Mouse (Mus musculus) layer of hippocampus, adult 9-11 months (tissue): ENCODE data around the gene Bloc1s3.
"Not testable (repeated sequence)": the region's sequence is repeated elsewhere in the genome, so short reads cannot be mapped to it uniquely, and the experiment has no call there.

Source experiments
- DNase-seq: peaks from one replicate; pipeline ENCODE4 v3.0.0; 2022

Gene Bloc1s3

GRCm38 (mm10) chr7:19512353-19512752 is 4.2 kb upstream of the Bloc1s3 start:
- DNase-seq = no peak

DNA sequence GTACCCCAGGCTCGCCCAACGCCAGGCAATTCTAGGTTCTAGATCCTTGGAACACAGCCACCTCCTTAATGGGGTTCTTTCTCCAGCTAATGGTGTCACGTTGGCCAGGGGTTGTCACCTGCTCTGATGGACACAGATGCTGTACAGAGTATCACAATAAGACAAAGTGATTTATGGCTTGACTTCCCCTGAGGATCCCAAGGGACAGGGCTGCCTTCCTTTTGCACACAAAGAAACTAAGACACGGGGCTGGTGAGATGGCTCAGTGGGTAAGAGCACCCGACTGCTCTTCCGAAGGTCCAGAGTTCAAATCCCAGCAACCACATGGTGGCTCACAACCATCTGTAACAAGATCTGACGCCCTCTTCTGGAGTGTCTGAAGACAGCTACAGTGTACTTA is 3.8 kb upstream of the Bloc1s3 start:
- DNase-seq = not testable (repeated sequence)

GRCm38 (mm10) chr7:19509786-19510185 is 1.6 kb upstream of the Bloc1s3 start:
- DNase-seq = no peak

GRCm38 (mm10) chr7:19508924-19509568 is 879 bp upstream of the Bloc1s3 start:
- no peak for DNase-seq

- DNase-seq = no peak
These were observed 570 bp downstream of the Bloc1s3 start for GRCm38 (mm10) chr7:19507612-19507981.

DNA sequence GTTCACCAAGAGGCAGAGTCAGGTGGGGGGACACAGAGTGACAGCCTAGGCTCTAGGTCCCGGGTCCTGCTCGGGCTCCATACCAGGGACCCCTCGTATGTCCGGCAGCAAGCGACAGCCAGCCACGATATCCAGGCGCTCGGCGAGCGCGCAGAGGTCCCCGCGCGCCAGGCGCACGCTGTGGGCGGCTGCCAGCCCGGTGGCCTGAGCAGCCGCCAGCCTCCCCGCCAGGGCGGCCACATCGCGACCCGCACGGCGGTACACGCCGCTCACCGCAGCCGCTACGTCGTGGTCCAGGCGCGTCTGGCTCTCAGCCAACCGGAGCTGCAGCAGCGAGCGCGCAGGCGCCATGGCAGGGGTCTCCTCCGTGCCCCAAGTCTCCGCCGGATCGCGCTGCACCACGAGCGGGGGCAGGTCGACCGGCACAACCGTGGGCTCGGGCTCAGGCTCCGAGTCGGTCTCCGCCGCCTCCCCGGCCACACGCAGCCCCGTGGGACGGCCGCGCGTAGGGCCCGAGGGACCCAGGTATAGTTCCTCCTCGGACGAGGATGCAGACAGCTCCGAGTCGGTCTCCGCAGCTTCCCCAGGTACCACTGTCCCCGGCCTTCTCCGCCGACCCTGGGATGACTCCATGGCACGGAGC is 1.1 kb downstream of the Bloc1s3 start:
- DNase-seq = no peak

GRCm38 (mm10) chr7:19506326-19506725 is 1.8 kb downstream of the Bloc1s3 start:
- DNase-seq = no peak

DNA sequence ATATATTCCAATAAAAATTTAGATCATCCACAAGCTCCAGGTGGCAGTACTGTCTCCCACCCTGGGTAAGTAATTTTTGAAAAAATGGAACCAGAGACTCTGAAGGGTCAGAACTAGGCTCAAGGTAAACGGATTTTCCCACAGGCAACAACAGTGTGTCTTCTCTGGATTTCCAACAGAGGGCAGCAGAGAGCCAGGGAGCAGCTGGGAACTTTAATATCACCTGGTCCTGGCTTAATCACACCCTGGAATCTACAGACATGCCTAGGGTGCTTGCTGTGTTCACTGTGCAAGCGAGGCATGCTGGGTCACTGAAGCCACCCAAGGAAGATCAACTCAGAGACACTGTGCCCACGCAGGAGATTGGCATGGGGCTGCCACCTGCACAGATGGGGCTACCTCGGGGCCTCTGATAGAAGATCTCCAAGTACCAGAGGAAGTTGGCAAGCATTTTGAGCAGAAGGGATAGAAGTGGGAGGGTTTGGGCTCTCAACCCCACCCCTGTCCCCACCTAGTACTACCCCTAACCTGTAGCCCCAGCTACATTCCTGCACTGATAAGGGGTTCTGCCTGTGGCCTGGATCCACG is 4.6 kb downstream of the Bloc1s3 start:
- no peak for DNase-seq

DNA sequence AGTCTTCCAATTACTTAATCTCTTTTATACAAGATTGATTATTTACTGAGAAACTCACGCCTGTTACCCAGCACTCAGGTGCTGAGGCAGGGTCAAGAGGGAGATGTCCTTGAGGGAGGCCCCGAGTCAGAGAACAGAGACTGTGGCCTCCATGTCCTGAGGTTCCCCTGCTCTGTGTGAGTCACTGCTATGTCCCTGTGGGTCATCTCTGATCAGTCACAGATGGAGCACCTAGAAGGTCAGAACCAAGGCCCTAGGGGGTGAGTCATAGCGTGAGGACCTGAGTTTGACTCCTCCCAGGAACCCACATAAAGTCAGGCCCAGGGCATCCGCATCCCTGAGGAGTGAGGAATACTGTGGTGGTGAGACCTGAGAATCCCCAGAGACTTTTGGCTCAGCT is 6.5 kb downstream of the Bloc1s3 start:
- DNase-seq = no peak

DNA sequence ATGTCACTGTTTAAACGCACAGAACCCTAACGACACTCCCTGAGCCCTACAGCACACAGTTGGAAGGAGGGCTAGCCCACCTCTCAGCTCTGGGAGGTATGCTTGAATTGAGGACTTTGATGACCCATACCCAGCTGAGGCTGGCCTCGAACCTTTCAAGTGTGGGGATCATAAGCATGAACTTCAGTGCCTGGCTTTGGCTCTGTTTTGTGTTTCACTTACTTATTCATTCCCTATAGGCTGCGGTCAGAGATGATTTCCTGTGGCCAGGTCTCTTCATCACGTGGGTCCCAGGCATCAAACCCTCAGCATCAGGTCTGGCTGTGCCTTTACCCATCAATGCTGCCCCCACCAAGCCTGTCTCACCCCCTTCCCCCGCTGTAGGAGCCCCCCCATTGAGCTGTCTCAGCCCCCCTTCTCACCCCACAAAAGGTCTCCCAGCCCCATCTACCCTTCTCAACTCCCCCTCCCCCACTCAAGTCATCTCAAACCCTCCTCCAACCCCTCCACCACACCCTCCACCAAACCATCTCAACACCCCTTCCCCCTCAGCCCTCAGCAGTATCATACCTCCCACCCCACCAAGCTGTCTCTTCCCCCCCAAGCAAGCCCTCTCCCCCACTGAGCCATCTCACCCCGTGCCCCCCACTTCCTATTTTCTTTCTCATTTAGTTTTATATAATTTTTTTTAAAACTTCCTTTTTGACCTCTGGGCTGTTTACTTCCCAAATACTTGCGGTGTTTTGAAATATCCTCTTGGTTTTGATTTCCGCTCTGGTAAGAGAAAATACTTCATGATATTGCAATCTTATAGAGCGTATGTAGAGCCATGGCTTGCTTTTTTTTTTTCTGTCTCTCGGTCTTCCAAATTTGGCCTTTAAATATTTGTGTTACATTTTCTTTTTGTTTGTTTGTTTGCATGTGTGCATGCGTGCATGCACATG is 7.5 kb downstream of the Bloc1s3 start:
- DNase-seq = no peak

- no peak for DNase-seq
These were observed 9.8 kb downstream of the Bloc1s3 start for GRCm38 (mm10) chr7:19498326-19498725.

- DNase-seq = no peak
These were observed 12.0 kb downstream of the Bloc1s3 start for GRCm38 (mm10) chr7:19496214-19496555.

DNA sequence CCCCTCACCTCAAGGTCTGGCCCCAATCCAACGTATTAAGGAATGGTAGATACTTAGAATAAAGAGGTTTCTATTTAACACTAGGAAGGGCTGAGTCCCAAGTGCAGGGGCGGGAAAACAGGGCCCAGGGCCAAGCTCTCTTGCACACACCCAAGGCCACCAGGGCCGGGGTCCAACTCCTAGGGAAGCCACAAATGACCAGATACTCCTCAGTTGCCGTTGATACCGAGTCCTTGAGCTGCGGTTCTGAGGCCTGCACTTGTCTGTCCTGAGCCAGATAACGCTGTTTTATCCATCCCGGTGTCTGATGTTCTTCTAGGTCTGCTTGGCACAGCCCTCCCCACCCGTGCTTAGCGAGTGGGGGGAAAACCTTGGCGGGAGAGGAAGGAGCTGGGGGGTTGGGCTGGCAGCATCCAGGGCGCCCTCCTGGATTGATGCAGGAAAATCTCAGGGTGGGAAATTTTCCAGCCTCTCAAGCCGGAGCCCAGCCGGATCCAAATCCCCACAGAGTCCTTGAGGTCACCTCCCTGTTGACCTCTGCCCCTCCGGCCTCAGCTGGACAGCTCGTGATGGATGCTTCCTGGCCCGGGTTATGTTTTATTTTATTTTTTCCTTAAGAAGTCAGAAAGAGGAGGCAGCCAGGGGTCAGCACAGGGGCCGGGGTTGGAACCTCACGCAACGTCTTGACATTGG is 12.5 kb downstream of the Bloc1s3 start:
- DNase-seq = no peak

DNA sequence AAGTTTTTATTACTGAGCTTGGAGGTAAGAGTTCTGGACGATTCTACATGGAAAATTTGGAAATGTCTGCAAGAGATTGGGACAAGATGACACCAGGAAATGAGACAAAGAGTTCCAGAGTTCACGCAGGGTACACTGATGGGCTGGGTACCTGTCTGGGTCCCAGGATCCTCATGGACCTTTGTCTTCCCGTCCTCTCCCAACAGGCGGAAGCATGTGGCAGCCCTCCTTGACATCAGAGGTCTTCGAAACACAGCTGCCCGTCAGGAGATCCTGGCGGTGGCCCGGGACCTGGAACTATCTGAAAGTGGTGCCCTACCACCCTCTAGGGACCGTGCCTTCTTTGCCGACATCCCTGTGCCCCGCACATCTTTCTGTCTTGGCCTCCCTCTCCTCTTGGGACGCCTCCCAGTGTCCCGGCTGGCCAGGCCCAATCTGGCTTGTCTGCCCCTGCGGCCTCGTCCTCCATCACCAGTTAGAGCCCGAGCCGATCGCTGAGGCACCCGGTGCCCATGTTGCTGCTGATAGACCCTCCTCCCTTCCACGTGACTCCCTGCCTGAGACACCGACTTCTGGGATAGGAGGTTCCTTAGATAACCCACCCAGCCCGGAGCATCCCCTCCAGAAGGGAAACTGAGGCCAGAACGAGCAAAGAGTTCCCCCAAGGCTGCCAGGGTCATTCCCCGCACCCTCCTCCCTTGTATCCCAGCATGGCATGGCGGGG is 13.3 kb downstream of the Bloc1s3 start:
- DNase-seq = no peak

DNA sequence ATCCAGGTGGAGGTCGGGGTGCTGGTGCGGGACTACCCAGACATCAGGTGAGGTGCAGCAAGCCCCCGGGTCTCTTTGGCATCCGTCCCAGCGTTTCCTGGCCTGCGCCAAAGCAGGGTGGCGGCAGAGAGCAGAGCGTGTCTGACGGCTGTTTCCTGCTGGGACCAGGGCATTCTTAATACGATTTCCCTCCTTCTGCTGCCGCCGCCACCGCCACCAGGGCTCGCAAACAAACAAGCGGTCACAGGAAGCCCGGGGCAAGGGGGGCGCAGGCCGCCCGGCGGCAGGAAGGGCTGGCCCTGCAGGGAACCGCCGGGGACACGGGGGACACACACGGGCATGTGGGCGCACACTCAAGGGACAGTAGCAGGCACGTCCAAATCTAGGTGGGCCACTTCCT is 16.4 kb downstream of the Bloc1s3 start:
- no peak for DNase-seq

- no peak for DNase-seq
These were observed 18.6 kb downstream of the Bloc1s3 start for GRCm38 (mm10) chr7:19489525-19489924.

DNA sequence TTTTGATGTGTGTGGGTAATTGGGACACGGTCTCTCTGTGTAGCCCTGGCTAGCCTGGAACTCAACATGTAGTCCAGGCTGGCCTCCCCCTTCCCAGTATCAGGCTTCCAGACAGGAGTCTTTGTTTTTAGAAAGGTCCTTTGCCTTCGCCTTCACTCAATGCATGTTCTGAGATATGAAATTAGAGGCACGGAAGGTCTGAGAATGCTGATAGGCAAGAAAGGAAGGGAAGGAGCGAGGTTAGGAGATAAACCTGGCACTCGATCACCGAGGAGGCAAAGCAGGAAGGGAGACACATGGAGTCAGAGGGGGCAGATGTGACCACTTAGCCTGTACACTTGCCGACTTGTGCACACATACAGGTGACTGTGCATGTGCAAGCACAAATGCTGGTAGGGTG is 21.6 kb downstream of the Bloc1s3 start:
- DNase-seq = no peak

DNA sequence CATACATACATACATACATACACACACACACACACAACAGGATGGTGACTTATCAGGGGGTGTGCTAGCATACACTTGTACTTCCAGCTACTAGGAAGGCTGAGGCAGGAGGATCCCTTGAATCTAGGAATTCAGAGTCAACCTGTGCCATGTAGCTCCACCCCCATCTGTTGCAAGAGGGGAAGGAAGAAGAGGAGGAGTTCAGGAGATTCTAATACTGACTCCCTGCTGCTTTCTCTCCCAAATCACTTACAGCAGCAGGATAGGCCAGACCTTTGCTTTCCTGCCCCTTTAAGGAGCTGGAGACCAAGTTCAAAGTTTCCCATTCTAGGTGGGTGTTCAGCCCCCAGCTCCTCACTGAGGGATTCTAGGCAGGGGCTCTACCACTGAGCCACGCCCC is 22.7 kb downstream of the Bloc1s3 start:
- DNase-seq = no peak

GRCm38 (mm10) chr7:19483281-19483680 is 24.9 kb downstream of the Bloc1s3 start:
- no peak for DNase-seq

GRCm38 (mm10) chr7:19477624-19478384 is 30.4 kb downstream of the Bloc1s3 start:
- no peak for DNase-seq

- DNase-seq = no peak
These were observed 31.1 kb downstream of the Bloc1s3 start for GRCm38 (mm10) chr7:19477084-19477483.
